Mouse (Mus musculus) MN1 (cell line): ENCODE data around the gene Amigo1.
A peak's percentile ranks its signal among the peaks of the same experiment; 100 is the strongest.

ENCODE experiments used
- DNase-seq: peaks from one replicate; pipeline ENCODE4 v3.0.0-alpha.2; 2016; ENCODE audit warnings: low spot score

Gene Amigo1

DNA sequence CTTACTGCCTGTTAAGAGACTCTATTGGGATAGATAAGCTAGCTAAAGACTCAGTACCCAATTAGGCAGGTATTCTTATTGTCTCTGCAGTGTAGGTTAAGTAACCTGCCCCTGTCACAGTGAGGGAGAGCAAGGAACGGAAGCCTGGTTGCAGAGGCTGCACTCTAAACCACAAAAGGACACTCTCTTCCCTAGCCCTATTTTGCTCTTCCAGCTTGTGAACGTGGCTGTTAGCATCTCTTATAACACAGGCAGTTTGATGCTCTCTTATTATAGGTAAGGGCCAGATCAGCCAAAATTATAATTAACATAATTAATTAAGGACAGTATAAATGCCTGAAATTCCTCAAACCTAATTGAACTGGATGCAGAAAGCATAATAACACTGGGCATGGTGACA is 5.6 kb upstream of the Amigo1 start:
- no peak for DNase-seq

DNA sequence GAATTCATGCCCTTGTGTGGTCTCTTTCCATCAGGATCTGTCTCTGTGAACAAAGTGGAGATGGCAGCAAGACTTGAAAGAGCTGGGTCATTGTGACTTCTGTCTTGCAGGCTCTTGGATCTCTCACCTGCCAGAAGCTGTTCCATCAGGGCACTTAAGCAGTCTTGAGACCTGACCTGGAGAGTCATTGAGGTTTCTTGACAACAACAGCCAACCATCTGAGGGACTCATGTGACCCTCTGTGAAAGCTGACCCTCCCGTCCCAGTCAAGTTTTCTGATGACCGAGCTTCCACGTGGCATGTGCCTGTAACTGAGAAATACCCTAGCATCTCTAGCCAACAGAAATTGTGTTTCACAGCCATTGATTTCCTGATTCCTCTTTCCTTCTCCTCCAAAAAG is 1.4 kb upstream of the Amigo1 start:
- no peak for DNase-seq

DNA sequence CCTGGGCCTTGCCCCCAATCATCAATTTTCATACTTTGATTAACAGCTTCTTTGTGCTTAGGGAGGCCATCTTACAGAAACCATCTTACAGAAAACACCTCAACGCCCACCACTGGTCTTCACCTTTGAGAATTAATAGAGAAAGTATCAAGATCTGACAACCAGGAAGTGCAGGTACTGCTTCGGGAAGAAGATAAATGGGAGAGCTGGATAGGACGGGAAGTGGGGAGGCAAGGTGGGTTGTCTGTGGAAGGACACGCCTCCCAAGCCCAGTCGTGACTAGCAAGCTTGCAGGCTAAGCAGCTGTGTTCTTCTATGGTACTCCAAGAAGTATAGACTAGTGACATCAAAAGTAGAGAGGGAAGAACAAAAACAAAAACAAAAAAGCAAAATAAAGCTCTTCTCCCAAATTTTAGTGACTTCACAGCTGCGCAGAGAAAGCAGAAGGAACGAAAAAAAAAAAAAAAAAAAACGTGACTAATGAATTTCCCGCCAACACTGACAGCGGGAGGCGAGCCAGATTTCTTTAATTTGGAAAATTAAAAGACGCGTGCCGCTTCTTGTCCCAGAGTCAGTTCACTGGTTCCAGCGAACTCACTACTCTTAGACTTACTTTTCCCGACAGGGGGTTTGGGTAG is 556 bp upstream of the Amigo1 start:
- DNase-seq: no peak

DNA sequence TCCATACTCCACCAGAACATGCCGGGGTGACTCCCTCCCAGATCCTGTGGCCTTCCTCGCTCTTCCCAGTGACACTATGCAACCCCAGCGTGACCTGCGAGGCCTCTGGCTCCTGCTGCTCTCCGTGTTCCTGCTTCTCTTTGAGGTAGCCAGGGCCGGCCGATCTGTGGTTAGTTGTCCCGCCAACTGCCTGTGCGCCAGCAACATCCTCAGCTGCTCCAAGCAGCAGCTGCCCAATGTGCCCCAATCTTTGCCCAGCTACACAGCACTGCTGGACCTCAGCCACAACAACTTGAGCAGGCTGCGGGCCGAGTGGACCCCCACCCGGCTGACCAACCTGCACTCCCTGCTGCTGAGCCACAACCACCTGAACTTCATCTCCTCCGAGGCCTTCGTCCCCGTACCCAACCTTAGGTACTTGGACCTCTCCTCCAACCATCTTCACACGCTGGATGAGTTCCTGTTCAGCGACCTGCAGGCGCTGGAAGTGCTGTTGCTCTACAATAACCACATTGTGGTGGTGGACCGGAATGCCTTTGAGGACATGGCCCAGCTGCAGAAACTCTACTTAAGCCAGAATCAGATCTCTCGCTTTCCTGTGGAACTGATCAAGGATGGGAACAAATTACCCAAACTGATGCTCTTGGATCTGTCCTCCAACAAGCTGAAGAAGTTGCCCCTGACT is 1.1 kb downstream of the Amigo1 start:
- DNase-seq: no peak

DNA sequence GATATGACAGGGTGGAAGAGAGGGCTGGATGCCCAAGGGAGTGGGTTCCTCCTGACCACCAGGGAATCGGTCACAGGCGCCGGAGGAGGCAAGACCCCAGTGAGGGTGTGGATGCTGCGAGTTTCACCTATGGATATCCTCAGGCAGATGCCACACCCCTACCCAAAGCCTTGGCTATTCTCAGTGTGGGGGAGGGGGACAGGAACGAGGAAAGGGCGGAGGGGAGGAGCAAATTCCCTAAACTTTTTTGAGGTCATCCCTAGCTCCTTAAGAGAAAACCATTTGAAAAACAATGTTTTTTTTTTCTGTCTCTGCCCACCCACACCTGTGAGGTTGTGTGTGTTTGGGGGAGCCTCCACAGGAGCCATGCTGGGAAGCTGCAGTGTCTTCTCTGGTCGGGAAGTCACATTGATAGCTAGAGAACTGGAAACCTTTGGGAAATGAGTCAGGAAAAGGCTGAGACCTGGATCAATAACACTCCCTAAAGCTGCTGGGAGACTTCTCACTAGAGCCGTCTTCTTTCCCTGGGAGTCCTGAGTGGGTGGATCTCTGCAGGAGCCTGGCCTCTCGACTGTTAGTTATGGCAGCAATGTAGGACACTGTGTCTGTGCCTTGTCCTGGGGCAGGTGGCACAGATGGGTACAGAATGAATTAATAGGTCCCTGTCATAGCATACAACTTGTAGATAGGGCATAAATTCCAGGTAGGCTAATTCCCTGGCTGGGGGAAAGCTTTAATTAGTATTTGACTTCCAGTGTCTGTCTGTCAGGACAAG is 2.8 kb downstream of the Amigo1 start:
- DNase-seq: no peak

DNA sequence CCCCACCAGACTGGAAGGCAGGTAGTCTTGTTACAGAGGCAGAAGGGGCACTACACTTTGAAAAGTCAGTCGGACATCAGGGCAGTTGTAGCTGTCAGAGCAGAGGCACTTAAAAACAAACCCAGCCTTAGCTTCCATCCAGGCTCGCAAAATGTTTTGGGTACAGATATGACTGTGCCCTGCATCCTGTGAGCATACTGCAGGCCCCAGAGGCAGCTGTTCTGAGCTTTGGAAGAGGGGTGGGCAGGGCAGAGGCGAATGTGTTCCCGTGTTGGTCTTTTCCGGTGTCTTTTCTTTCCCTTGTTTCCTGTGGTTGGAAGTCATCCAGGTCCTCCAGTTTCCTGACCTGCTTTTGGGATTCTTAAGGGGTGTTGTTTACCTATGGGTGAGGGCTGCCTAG is 3.8 kb downstream of the Amigo1 start:
- no peak for DNase-seq

DNA sequence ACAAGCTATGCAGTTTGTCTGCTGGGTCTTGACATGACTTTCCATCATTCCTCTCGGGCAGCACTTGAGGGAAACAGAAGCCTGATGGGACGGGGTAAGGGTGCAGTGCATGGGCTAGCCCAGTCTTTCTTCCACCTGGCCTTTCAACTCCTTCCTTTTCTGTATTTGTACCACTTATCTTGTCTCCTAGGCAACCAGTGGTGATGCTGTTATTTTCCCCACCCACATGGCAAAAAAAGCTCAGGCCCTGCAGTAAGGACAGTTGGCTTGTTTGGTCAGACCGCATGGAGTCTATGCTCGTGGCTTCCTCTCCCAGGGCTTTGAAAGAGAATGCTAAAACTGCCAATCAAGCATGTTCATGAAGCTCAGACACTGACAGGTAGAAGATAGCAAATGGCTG is 7.6 kb downstream of the Amigo1 start:
- DNase-seq: no peak

DNA sequence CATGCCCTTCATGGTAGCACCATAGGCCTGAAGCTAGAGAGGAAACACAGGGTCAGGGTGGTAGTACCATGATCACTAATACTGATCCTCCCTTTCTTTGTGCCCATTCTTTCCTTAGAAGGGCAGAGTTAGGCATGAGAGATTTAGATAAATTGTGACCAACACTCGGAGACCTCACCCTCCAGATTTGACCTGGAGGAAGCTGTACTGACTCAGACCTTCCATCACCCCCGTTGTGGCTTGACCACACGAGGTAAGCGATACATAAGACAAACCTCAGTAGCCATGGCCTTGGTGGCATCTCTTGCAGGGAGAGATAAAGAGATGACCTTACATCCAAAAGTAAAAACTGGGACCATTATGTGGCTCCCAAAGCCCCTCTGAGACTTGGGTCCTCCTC is 9.2 kb downstream of the Amigo1 start:
- DNase-seq: no peak

DNA sequence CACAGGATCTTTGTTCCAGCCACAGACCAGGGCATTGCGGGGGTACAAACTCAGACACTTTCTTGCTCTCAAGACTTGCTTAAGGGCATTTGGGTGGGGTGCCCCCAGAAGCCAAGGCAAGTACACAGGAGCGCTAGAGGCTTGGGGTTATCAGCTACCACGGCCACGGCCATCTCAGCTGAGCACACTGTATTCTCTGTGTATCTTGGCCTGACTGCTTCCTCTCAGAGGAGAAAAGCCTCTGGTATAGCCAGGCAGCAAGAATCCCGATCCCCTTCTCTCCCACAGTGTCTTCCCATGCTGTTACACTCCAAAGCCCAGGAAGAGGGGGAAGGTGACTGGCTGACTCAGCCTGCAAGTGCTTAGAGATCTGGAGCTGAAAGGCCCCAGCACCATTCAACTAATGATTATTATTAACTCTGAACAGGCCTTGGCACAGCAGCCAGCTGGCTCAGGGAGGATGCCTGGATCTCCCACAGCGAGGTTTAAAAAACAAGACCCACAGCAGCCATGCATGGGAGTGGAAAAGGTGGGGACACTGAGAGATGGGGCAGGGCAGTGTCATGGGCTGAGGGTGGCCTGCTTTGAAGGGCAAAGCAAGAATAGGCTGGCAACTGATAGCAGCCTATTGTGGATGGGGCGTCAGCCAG is 9.9 kb downstream of the Amigo1 start:
- DNase-seq: peak; percentile 62

DNA sequence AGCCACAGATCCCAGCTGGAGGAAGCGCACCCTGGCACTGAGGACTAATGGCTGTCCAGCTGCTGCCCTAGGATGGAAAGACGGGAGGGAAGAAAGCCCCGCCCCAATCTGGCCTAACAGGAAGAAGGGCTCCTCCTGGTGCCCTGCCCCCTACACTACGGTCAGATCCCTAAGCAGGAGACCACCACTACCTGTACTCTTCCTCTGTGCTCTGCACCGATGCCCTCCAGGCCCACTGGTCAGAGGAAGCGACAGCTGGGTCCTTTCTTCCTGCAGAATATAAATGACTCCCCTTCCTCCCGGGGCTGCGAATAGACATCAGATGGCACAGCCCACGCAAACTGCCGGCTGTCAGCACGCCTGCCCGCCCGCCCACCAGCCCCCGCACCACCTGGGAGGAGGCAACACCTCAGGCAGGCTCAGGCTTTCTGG is 10.9 kb downstream of the Amigo1 start:
- DNase-seq: no peak

DNA sequence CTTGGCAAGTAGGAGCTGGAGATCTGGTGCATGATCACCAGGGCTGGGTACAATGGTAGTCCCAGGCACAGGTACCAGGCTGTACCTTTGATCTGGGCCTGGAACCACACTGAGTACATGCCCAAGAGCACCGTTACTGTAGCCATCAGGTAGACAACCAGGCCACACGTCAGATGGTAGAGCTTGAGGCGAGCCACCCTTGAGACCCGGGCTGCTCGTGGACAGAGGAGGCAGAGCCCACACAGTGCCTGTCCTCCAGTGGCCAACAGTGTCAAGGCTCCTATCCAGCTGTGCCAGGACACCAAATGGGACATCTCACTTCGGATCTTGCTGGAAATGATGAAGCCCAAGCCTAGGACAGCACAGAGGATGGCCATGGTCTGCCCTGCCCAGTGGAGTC is 13.1 kb downstream of the Amigo1 start:
- no peak for DNase-seq

DNA sequence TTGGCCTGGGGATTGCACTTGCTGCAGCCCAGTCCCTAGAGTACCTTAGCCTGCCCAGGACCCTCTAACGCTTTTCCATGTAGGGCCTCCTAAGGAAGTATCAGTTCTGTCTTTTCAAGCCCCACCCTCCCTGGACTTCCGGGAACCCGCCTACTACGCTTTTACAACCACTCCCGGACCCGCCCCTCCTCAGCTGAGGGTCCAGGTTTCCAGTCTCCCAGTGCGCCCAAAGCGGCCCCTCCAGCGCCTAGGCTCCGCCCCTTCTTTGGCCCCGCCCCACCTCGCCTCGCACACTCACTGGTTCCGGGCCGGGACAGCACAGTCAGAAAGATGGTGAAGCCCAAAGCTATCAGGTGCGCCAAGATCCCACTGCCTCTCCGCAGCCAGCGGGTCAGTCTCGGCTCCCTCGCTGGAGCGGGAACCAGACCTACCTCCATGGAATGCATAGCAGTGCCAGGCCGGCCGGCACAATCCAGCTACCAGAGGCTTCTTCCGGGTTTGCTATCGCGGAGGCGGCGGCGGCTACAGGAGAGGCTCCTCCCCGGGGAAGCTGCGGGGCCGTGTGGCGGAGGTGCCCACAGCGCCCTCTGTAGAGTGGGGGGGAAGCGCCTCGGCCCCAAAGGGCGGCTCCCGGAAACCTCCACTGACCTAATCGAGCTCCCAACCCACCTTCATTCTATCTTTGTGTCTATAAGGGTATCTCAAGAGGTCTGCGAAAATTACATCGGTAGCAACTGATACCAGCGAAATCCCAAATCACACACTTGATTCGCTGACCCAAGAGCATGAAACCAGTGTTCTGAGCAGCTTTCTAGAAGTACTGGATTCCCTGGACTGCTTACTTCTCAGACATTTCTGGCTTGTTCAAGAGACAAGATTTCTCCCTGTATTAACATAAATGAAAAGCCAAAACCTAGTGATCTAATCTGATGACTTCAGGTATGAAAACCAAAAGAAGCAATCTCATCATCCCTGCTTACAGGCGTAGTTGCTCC is 14.5 kb downstream of the Amigo1 start, which contains the start of gene Cyb561d1:
Gene Cyb561d1, minus strand, starts transcription at position 884 of the 995 bp plus-strand sequence.
- DNase-seq: peak; percentile 86

DNA sequence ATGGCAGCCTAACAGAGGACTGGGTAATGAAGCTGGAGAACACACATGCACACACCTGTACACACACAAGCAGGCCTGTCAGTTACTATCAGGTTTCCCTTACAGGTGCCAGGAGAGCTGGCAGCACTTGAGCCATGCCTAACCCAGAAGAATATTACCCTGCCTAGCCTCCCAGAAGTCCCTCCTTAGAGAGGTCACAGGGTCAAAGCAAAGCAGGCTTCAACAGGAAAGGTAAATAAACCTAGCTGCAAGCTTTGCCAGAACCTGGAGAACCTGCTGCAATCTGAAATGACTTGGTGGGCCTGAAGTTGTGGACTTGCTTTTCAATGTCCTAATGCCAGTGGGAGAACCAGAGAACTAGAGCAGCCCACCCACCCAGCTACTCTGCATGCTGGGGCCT is 16.4 kb downstream of the Amigo1 start:
- DNase-seq: no peak

DNA sequence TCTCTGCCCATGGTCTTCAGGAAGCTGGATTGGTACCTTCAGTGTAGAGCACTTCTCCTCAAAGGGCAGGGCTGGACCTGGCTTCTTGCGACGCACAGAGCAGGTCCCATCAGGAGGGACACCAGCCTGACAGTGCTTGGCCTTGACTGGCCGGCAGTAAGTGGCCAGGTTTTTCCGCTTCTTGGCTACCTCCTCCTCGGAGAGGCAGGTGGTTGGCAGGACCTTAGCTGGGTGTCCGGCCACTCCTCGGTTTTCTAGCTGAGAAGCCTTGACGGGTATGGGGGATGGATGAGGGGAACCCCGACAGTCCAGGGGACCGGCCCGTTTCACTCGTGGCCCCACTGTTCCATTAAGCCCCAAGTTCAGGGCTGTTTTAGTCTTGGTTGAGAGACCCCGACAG is 17.1 kb downstream of the Amigo1 start:
- DNase-seq: no peak

DNA sequence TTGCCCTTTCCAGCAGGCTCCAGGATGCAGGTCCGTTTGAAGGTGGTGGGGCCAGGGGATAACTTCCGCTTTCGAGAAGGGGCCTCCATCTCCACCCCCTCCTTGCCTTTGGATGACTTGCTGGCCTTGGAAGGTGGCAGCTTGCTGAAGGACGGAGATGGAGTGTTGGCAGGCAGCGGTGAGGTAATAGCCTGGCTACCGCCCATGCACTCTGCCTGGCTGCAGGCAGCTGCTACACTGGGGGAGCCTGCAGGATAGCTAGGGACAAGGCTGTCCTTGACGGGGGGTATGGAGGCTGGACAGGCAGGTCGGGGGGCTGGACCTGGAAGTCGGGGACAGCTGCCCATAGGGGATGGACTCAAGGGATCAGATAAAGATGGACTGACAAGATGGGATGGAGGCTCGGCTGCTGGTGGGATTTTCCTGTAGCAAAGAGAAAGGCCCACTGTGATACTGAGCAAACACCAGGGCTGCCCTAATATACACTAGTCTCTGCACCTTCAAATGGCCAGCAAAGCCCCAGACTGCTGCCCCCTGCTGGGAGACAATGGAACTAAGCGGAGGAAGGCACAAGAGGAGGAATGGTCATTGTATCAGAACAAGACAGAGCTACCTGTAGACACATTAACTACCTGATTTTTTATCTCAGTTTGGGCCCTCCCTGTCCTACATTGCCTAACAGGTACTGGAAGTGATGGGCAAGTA is 17.6 kb downstream of the Amigo1 start:
- peak; percentile 73 for DNase-seq

DNA sequence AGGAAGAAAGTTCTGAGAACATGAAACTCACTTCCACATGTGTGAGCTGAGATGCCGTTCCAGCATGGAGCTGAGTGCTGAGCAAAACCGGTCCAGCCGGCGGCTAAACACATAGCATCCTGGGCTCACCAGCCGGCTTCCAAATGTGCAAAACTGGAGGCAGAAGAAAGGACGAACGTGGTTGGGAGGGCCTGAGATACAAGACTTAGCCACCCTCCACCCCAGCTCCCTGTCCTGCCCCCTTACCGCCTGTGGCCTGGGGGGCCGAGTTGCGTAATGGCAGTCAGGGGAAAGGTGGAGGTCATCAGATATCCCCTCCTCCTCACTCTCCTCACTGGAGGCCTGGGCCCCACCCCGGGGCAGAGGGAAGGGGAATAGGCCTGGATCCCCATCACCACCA is 18.3 kb downstream of the Amigo1 start:
- no peak for DNase-seq

DNA sequence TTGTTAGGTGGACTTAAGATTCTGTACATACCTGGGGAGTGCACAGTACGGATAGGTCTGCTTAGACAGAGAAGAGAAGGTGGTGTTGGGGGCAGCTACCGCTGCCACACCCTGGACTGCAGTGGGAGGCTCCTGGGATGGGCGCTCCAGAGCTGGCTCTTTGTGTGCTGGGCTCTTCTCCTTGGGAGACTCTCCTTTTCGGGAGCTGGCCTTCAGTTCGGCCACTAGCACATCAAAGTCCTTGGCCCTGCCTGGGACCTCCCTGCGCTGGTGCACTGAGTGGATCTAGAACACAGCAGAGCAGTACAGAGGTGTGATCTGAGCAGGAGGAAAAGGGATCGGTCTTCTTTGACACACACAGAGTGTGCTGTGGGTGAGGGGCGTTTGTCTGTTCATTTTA is 19.5 kb downstream of the Amigo1 start:
- no peak for DNase-seq

DNA sequence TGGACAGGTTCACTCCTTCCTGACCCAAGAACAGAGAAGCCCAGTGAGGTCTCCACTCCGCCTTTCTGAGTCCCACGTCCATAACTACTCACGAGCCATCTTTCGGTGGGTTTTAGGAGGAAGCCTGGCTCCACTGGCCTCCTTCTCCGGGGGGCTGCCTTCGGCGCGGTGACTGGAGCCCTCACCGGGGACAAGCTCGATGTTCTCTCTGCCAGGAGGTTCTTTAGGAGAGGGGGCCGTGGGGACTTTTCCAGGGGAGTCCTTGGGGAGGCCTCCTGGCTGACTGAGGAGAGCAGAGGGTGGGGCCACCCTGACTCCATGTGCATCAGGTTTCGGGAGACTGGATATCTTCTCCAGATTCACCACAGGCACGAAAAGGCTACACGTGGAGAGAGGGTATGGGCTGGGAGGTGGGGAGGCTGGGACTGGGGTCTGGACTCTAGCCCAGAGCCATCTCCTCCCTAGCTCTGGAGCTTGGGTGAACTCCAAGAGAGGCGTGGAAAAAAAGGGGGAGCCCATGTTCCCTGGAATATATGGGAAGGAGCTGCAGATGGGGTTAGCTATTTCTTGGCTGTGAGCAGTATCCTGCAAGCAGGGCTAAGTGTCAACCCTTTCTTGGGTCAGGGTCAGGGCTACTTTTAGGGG is 20.7 kb downstream of the Amigo1 start:
- DNase-seq: peak; percentile 46

DNA sequence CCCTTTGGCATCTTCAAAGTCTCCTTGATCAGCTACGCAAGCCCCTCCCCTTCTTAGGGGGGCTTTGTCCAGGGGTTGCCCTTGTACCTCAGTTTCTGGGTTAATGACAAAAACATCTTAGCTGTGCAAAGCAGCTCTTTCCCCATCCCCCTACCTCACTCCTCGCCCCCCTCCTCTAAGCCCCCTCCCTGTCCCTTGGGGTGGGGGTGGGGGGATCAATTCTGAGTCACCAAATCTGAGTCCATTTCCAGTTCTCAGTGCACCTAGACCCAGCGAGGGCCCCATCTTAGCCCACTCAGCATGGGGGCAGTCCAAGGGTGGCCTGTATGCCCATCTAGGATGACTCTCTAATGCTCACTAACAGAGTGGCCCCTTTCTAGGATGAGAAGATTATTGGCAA is 22.9 kb downstream of the Amigo1 start:
- no peak for DNase-seq

DNA sequence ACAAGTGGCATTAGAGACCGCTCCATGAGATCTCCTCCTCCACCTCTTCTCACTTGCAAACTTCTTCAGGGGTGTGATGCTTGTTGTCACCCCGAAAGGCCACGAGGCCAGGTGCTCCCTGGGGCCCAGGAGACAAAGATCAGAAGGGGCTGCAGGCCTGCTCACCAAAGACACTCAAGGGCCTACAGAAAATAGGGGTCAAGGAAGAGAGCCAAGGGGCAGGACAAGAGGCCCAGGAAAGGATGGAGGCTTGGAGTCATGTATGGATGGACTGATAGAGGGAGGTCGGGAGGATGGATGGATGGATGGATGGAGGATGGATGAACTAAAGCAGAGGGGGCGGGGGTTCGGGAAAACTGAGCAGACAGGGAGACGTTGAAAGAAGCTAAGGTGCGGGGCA is 23.4 kb downstream of the Amigo1 start:
- DNase-seq: no peak
